Mouse (Mus musculus): ENCODE results near the gene Pramel1.
"Not testable (repeated sequence)": the region's sequence is repeated elsewhere in the genome, so short reads cannot be mapped to it uniquely, and the experiment has no call there.

Gene Pramel1

DNA sequence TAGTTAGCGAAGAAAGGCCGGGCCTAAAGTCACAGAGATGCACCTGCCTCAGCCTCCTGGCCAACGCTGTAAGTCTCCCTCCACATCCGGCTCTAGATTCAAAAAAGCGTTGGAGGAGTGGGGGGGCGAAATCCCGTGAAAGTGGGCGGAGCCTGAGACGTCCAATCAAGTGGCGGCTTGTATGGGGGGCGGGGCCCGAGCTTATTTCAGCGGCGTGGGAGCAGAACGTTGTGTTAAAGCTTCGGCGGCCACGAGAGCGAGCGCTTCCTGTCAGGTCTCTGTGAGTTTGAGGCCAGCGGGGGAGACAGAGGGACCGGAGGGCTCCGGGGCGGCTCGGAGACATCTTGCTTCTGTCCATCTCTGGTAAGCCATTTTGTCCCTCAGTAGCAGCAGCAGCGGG lies at the start of gene Pramel1:
Pramel1 (plus strand) TSS at position 248 of the 400 bp plus-strand sequence.
- DNase-seq = peak; percentile 8

GRCm38 (mm10) chr4:143345491-143345890 lies 48.7 kb upstream of the Pramel1 start:
- DNase-seq = not testable (repeated sequence)

- DNase-seq = no peak
These were observed 45.5 kb upstream of the Pramel1 start for GRCm38 (mm10) chr4:143348678-143349077.

- DNase-seq = peak; percentile 6
These were observed 44.7 kb upstream of the Pramel1 start, which contains the start of gene Lrrc38 for GRCm38 (mm10) chr4:143349484-143349906. TSS of gene Lrrc38 (plus strand) at chr4:143349757.

- DNase-seq = no peak
These were observed 43.9 kb upstream of the Pramel1 start for GRCm38 (mm10) chr4:143350047-143351015.

DNA sequence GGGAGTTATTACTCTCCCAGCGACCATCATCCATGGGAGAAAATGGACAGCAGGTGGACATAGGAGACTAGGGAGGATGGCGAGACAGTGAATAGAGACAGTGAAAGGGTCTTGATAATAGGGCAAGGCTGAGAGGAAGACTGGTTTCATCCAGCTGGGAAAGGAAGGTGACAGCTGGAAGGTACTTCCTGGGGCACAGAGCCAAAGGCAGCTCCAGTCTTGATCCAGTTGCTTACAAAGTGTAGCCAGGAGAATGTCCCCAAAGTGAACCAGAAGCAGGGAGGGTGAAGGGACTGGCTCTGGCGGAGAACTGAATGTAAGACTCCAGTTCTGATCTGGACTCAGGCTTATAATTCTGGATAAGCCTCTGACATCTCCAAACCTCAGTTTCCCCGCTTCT lies 41.9 kb upstream of the Pramel1 start:
- no peak for DNase-seq

- no peak for DNase-seq
These were observed 32.7 kb upstream of the Pramel1 start for GRCm38 (mm10) chr4:143361520-143361919.

DNA sequence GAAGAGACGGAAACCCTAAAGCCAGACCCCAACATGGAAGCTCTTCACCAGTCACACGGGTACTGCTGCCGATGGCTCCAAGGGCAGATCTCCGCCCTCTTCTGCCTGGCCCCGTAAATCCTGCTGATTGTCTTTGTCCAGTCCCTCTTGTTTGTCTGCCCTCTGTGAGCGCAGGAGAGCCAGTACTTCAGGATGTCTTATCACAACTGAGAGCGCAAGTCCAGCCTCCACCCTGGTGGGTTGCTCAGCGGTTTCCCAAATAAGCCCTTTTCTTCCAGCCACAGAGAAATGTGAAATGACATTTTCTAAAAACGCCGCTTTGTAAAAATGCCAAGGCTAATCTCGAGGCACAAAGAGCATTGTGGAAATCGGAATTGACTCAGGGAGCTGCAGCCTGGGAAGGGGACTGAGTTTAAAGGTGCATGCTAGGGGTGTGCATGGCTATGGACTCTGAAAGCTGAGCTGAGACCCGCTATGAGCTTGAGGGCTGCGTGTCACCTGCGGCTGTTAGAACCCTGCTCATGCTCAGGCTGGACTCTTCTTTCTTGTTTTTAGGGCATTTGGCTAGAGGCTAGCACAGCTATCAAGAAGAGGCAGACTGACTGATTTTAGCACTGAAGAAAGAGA lies 27.7 kb upstream of the Pramel1 start:
- no peak for DNase-seq

DNA sequence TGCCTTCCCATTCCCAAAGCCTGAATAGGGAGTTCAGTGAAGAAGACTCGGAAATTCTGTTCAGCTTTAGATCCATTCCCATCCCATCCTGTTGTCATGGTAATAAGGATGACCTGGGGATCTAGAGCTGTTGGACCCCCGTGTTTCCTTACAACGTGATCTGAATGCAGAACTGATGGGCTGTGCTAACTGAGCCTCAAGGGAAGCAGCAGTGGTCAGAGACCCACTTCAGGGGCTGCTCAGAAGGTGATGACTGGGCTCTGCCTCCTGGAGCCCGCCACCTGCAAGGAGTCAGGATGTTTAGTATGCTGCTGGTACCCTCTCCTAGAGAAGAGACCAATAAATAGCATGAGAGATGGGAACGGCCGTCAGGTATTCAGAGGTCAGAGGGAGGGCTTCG lies 14.7 kb upstream of the Pramel1 start:
- DNase-seq = no peak

- DNase-seq = no peak
These were observed 14.1 kb upstream of the Pramel1 start for GRCm38 (mm10) chr4:143379931-143380715.

DNA sequence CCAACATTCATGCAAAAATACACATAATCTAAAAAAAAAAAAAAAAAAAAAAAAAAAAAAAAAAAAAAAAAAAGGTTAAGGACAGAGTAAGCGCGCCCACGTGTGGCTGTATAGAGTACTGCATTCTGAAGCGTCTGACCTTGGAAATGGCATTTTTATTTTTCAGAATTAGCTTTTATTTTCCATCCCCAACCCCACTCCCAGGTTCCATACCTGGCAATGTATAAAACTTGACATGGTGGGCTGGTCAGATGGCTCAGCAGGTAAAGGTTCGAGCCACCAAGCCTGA lies 13.6 kb upstream of the Pramel1 start:
- peak; percentile 36 for DNase-seq

DNA sequence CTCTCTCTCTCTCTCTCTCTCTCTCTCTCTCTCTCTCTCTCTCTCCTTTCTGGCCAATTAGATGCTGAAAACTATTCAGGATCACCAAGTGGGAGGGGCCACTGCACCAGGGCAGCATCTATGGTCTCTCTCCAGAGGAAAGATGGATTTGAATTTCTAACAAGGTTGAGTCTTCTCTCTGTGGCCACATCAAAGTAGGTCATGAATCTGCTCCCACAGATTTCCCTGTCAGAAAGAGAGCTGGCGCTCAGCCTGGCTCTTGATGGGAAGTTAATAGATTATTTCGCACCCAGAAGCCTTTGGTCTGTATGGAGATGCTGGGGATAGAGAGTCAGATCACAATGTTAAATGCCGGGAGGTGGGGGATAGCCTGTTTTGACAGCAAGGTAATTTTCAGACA lies 12.1 kb upstream of the Pramel1 start:
- DNase-seq = no peak

- DNase-seq = no peak
These were observed 10.6 kb upstream of the Pramel1 start for GRCm38 (mm10) chr4:143383646-143384045.

GRCm38 (mm10) chr4:143388955-143389702 lies 5.1 kb upstream of the Pramel1 start:
- peak; percentile 54 for DNase-seq

GRCm38 (mm10) chr4:143411566-143412218 lies 17.5 kb downstream of the Pramel1 start:
- peak; percentile 14 for DNase-seq

DNA sequence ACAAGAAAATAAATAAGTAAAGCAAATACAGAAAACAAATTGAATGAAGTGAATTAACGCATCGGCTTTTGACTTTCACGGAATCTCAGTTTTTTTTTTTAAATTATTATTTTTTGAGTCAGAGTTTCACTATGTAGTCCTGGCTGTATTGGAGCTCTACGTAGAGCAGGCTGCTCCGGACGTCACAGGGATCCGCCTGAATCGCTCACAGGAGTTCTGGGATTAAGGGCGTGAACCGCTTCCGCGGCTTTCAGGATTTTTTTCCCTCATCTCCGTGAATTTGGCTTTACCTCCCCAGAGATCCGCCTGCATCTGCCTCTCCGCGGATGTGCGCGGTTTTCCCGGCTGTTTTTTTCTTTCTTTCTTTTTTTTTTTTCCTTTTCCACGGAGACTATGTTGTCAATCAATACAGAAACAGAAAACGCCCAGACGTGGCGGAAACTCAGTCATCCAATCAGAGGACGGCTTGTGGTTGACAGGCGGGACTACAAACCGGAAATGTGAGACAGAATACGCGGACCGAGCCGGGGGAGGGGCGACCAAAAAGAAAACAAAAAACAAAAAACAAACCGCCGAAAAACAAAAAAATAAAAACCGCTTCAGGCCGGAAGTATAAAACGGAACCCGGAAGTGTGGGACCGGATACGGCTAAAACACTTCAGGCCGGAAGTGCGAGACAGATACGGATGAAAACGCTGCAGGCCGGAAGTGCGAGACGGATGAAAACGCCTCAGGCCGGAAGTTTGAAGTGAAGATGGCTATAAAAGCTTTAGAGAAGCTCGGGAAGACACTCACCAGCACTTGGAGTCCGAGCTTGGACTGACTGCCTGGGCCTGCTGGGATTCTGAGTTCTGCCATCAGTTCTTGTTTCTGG lies 18.2 kb downstream of the Pramel1 start, which contains the start of gene Pramef8:
Pramef8 (plus strand) TSS at position 208 of the 874 bp plus-strand sequence.
- DNase-seq = peak; percentile 94

DNA sequence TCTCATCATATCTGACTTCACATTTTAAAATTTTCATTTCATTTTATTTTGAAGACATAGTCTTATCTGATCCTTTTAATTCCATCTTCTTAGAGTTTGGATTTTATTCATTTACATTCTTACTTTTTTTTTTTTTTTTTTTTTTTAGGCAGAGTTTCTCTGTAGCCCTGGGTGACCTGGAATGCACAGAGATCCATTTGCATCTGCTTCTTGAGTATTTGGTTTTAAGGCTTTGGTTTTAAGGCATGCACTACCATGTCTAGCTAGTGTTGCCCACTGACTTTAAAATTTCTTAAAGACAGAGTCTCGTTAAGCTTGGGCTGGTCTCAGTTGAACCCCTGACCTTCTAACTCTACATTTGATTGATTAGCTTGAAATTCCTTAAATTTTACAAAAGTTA lies 19.4 kb downstream of the Pramel1 start:
- DNase-seq = no peak

- no peak for DNase-seq
These were observed 19.9 kb downstream of the Pramel1 start for GRCm38 (mm10) chr4:143414121-143414520.

DNA sequence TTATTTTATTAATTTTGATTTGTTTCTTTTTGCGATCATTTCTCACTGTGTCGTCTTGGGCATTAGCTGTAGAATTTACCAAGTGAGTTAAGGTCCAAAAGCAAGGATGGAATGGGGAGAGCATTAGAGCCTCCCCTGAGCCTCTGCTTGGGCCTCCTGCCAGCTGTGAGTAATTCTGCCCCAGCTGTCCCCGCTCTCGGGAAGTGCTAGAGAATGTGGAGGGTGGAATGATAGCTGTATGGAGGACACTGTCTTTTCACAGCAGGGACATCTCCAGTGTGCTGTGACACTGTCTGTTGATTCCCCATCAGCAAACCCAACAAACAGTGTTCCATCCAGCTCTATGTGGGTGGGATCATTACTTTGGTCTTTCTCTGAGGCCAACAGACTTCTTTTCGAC lies 32.5 kb downstream of the Pramel1 start:
- not testable (repeated sequence) for DNase-seq
